Mouse (Mus musculus) testis, adult 2 months (tissue): ENCODE data around the gene Rptor.

Experiments used
- CTCF ChIP-seq: fragments of 200-500 bp; IDR thresholded peaks from 2 replicates; pipeline ENCODE4 v1.5.1; 2012; ENCODE audit warnings: low read depth, mild to moderate bottlenecking, inconsistent platforms, low read length, moderate library complexity; ENCODE audit not compliant: control insufficient read depth, insufficient read depth, insufficient replicate concordance
- POLR2A ChIP-seq: fragments of 200-500 bp; IDR thresholded peaks from 2 replicates; pipeline ENCODE4 v1.6.1; 2012; ENCODE audit warnings: low read depth, mild to moderate bottlenecking, inconsistent platforms, low read length, moderate library complexity; ENCODE audit not compliant: control insufficient read depth

DNA sequence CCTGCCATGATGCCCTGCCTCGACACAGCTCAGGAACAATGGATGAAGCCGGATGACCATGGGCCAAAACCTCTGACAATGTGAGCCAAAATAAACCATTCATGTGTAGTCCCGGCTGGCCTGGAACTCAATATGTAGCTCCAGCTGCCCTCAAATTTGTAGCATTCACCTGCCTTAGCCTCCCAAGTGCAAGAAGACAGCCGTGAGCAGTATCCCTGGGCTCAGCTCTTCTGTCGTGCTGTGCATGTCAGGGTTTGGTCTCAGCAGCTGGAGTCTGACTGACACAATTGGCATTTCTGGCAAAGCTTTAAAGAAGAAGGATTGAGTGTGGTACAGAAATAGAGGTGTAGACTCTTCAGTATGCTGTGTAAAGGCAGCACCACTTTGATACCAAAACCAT is 276.9 kb downstream of the Rptor start:
- no peak for TF ChIP-seq CTCF
- no peak for TF ChIP-seq POLR2A
